Mouse (Mus musculus) left cerebral cortex, adult 2 months (tissue): ENCODE results near the gene Trim38. TPM values are rescaled to one million over a fixed set of nuclear protein-coding genes. Genes with fewer than 3 reads are reported as not detected.
A peak's percentile ranks its signal among the peaks of the same experiment; 100 is the strongest.

Experiments used
- DNase-seq, 2 experiments: peaks; one replicate each; pipeline ENCODE4 v3.0.0; 2021 to 2022; ENCODE audit warnings: low spot score in 2 of 2, mixed read lengths in 1 of 2; ENCODE audit errors: extremely low spot score in 1 of 2
- H3K27ac ChIP-seq: fragments of 200-600 bp; 2 replicates; pipeline ENCODE4 v1.8.1; 2022
- H3K4me3 ChIP-seq: fragments of 200-600 bp; 2 replicates; pipeline ENCODE4 v1.8.1; 2022
- CTCF ChIP-seq: fragments of 200-600 bp; IDR thresholded peaks from 2 replicates; pipeline ENCODE4 v1.8.1; 2022; ENCODE audit warnings: antibody characterized with exemption, mild to moderate bottlenecking, moderate library complexity
- intact Hi-C: fragments of 180-260 bp; cut with DNase I; formaldehyde crosslinking; loops from one replicate; pipeline ENCODE4 v1.15.1; 2025
- microRNA-seq, 2 experiments: library from miRNA; unstranded; fragments of <30 nt; microRNA quantifications; one replicate each; pipeline ENCODE4 v1.2.0; 2021
- total RNA-seq, 2 experiments: library from RNA; stranded (reverse); gene quantifications; 2 replicates each; pipeline ENCODE4 v1.2.3; 2021

The Trim38 gene
- total RNA-seq, 2 experiments from 2014 or later = not detected

GRCm38 (mm10) chr13:23816148-23816547 lies 46.4 kb downstream of the Trim38 start:
- Histone ChIP-seq H3K27ac (no peak overlapping the region), H3K4me3 (no peak overlapping the region)
- intact Hi-C loops = no loop called here
- no peak; the same call in 1 of the 2 replicates for TF ChIP-seq CTCF
- DNase-seq = no peak

- intact Hi-C loops = no loop called here
- DNase-seq = no peak
- TF ChIP-seq CTCF = no peak
- Histone ChIP-seq H3K4me3 (no peak overlapping the region), H3K27ac (no peak overlapping the region)
These were observed 50.6 kb downstream of the Trim38 start for GRCm38 (mm10) chr13:23820179-23820940.

GRCm38 (mm10) chr13:23822213-23822612 lies 52.5 kb downstream of the Trim38 start:
- TF ChIP-seq CTCF = no peak
- intact Hi-C loops = no loop called here
- Histone ChIP-seq H3K27ac (no peak overlapping the region), H3K4me3 (no peak overlapping the region)
- no peak for DNase-seq

- no peak for DNase-seq
- TF ChIP-seq CTCF = no peak
- intact Hi-C loops = no loop called here
- H3K4me3 ChIP-seq = no peak overlapping the region
- H3K27ac ChIP-seq = no peak overlapping the region
These were observed 56.9 kb downstream of the Trim38 start for GRCm38 (mm10) chr13:23826606-23827005.

GRCm38 (mm10) chr13:23833053-23833452 lies 63.3 kb downstream of the Trim38 start:
- Histone ChIP-seq H3K4me3 (no peak overlapping the region), H3K27ac (no peak overlapping the region)
- no peak for DNase-seq
- intact Hi-C loops = loop anchor here (5.0 kb wide), 4 partner anchors 119 to 484 kb away; no protein-coding TSS in a partner anchor
- TF ChIP-seq CTCF = peak; percentile 77

- DNase-seq = no peak
- Histone ChIP-seq H3K27ac (no peak overlapping the region), H3K4me3 (no peak overlapping the region)
- intact Hi-C loops = loop anchor here (2.0 to 5.0 kb wide), 5 partner anchors 50 to 482 kb away; no protein-coding TSS in a partner anchor
- TF ChIP-seq CTCF = no peak
These were observed 65.1 kb downstream of the Trim38 start for GRCm38 (mm10) chr13:23834836-23835235.

GRCm38 (mm10) chr13:23836630-23837029 lies 66.9 kb downstream of the Trim38 start:
- intact Hi-C loops = no loop called here
- no peak for DNase-seq
- Histone ChIP-seq H3K4me3 (no peak overlapping the region), H3K27ac (no peak overlapping the region)
- TF ChIP-seq CTCF = no peak

GRCm38 (mm10) chr13:23839308-23839707 lies 69.6 kb downstream of the Trim38 start, which contains the start of gene Slc17a3:
Gene Slc17a3 (plus strand): TSS chr13:23839434.
- DNase-seq = no peak
- intact Hi-C loops = no loop called here
- Histone ChIP-seq H3K27ac (no peak within 1 kb of the TSS), H3K4me3 (no peak within 1 kb of the TSS)
- TF ChIP-seq CTCF = no peak

Small RNA genes lying within 50 kb of the gene (microRNA-seq; reads per million reads assigned to microRNA genes)
- gene Gm44314 (0 reads per million in 2 experiments), gene Gm44484 (0 reads per million in 2 experiments)

Other genes with a start within 250 kb of the Trim38 start
- gene Hist1h4h, start 238.9 kb upstream of the Trim38 start, total RNA-seq = 100 to 1,000 TPM; 289 to 340 TPM
- 1 to 10 TPM; 2.4 to 4.4 TPM for gene Hist1h2af, start 236.0 kb upstream of the Trim38 start, total RNA-seq
- 1 to 10 TPM; 2.6 to 5.1 TPM for gene Hist1h3g, start 234.5 kb upstream of the Trim38 start, total RNA-seq
- gene Hist1h2bh, start 226.5 kb upstream of the Trim38 start, total RNA-seq = under 1 TPM; 0.61 TPM
- gene Hist1h3f, start 225.9 kb upstream of the Trim38 start, total RNA-seq = 10 to 100 TPM; 12.9 to 15.5 TPM
- gene Hist1h4f, start 218.3 kb upstream of the Trim38 start, total RNA-seq = 100 to 1,000 TPM; 161 to 177 TPM
- 1 to 10 TPM; 3.5 TPM for gene Hist1h1d, start 216.7 kb upstream of the Trim38 start, total RNA-seq
- 10 to 100 TPM; 40.1 to 50.4 TPM for gene Hist1h3e, start 207.5 kb upstream of the Trim38 start, total RNA-seq
- gene Hist1h2ae, start 198.7 kb upstream of the Trim38 start, total RNA-seq = 1 to 10 TPM; 2.4 to 5.0 TPM
- gene Hist1h2bg, start 198.5 kb upstream of the Trim38 start, total RNA-seq = 10 to 100 TPM; 68.0 to 71.2 TPM
- 10 to 100 TPM; 19.7 to 24.1 TPM for gene Hist1h2bf, start 195.7 kb upstream of the Trim38 start, total RNA-seq
- gene Hist1h2ad, start 195.5 kb upstream of the Trim38 start, total RNA-seq = 1 to 10 TPM; 3.8 to 9.0 TPM
- 1 to 10 TPM; 6.9 to 9.9 TPM for gene Hist1h3d, start 194.2 kb upstream of the Trim38 start, total RNA-seq
- gene Hist1h4d, start 188.3 kb upstream of the Trim38 start, total RNA-seq = 100 to 1,000 TPM; 141 to 157 TPM
- 1 to 10 TPM; 5.4 to 7.9 TPM for gene Hist1h2be, start 148.8 kb upstream of the Trim38 start, total RNA-seq
- 10 to 100 TPM; 53.2 to 57.3 TPM for gene Hist1h1e, start 147.4 kb upstream of the Trim38 start, total RNA-seq
- 1 to 10 TPM; 2.1 to 2.7 TPM for gene Hist1h2ac, start 86.0 kb upstream of the Trim38 start, total RNA-seq
- 10 to 100 TPM; 27.0 to 29.1 TPM for gene Hist1h2bc, start 85.7 kb upstream of the Trim38 start, total RNA-seq
- gene Hist1h1t, start 74.1 kb upstream of the Trim38 start, total RNA-seq = not detected
- gene Hist1h4c, start 71.5 kb upstream of the Trim38 start, total RNA-seq = 100 to 1,000 TPM; 103 TPM
- 1 to 10 TPM; 2.4 to 3.1 TPM for gene Hfe, start 59.1 kb upstream of the Trim38 start, total RNA-seq
- gene Hist1h1c, start 31.1 kb upstream of the Trim38 start, total RNA-seq = 10 to 100 TPM; 53.4 to 53.7 TPM
- 1 to 10 TPM; 1.0 to 1.3 TPM for gene Hist1h3c, start 24.3 kb upstream of the Trim38 start, total RNA-seq
- gene Hist1h2bb, start 23.2 kb upstream of the Trim38 start, total RNA-seq = 10 to 100 TPM; 12.3 to 19.0 TPM
- gene Hist1h2ab, start 18.8 kb upstream of the Trim38 start, total RNA-seq = 10 to 100 TPM; 19.9 to 21.0 TPM
- gene Hist1h3b, start 17.6 kb upstream of the Trim38 start, total RNA-seq = 1 to 10 TPM; 6.6 to 7.5 TPM
- 10 to 100 TPM; 62.5 to 93.5 TPM for gene Hist1h4b, start 12.9 kb upstream of the Trim38 start, total RNA-seq
- 10 to 100 TPM; 53.1 to 70.3 TPM for gene Hist1h4a, start 8.7 kb upstream of the Trim38 start, total RNA-seq
- 10 to 100 TPM; 31.1 to 37.0 TPM for gene Hist1h3a, start 7.5 kb upstream of the Trim38 start, total RNA-seq
- gene Hist1h1a, start 6.2 kb upstream of the Trim38 start, total RNA-seq = 10 to 100 TPM; 21.6 to 22.6 TPM
- not detected for gene Slc17a2, start 37.1 kb downstream of the Trim38 start, total RNA-seq
- gene Slc17a3, start 69.5 kb downstream of the Trim38 start, total RNA-seq = not detected
- gene Slc17a1, start 97.8 kb downstream of the Trim38 start, total RNA-seq = not detected
- not detected for gene Slc17a4, start 145.1 kb downstream of the Trim38 start, total RNA-seq
- gene Hist1h2ba, start 164.2 kb downstream of the Trim38 start, total RNA-seq = not detected
- not detected for gene Hist1h2aa, start 164.5 kb downstream of the Trim38 start, total RNA-seq
- gene Scgn, start 221.3 kb downstream of the Trim38 start, total RNA-seq = under 1 TPM in 1 of 2 experiments, not detected in 1; 0.68 TPM